Mouse (Mus musculus) cerebellum, postnatal 4 days (tissue): Measurements from ENCODE around the gene Man2a2.

Experiments used
- DNase-seq, 2 experiments: peaks; one replicate each; pipeline ENCODE4 v3.0.0; 2022; ENCODE audit warnings: low spot score in 2 of 2, mixed read lengths in 1 of 2

Gene Man2a2

GRCm38 (mm10) chr7:80369967-80370431, 1.2 kb downstream of the Man2a2 start:
- DNase-seq = no peak

- no peak for DNase-seq
Measured at GRCm38 (mm10) chr7:80369461-80369860, 1.7 kb downstream of the Man2a2 start.

- no peak for DNase-seq
Measured at GRCm38 (mm10) chr7:80368635-80369421, 2.3 kb downstream of the Man2a2 start.

- DNase-seq = no peak
Measured at GRCm38 (mm10) chr7:80368009-80368408, 3.2 kb downstream of the Man2a2 start.

GRCm38 (mm10) chr7:80367232-80367631, 3.9 kb downstream of the Man2a2 start:
- DNase-seq = no peak

- DNase-seq = no peak
Measured at GRCm38 (mm10) chr7:80365759-80366158, 5.4 kb downstream of the Man2a2 start.

- DNase-seq = no peak
Measured at GRCm38 (mm10) chr7:80360435-80360834, 10.7 kb downstream of the Man2a2 start.

- no peak for DNase-seq
Measured at GRCm38 (mm10) chr7:80358039-80358438, 13.1 kb downstream of the Man2a2 start.

- no peak for DNase-seq
Measured at GRCm38 (mm10) chr7:80357156-80357555, 14.0 kb downstream of the Man2a2 start.

- no peak for DNase-seq
Measured at GRCm38 (mm10) chr7:80356351-80356750, 14.8 kb downstream of the Man2a2 start.

- no peak for DNase-seq
Measured at GRCm38 (mm10) chr7:80352920-80353319, 18.3 kb downstream of the Man2a2 start.

GRCm38 (mm10) chr7:80350808-80351207, 20.4 kb downstream of the Man2a2 start:
- DNase-seq = no peak

GRCm38 (mm10) chr7:80347670-80348586, 23.2 kb downstream of the Man2a2 start:
- no peak for DNase-seq

- no peak for DNase-seq
Measured at GRCm38 (mm10) chr7:80346830-80347229, 24.3 kb downstream of the Man2a2 start.

- no peak for DNase-seq
Measured at GRCm38 (mm10) chr7:80346173-80346572, 25.0 kb downstream of the Man2a2 start.

GRCm38 (mm10) chr7:80343270-80344018, 27.7 kb downstream of the Man2a2 start:
- DNase-seq = no peak

- DNase-seq = peak; percentile 91 to 97
Measured at GRCm38 (mm10) chr7:80342858-80343257, 28.3 kb downstream of the Man2a2 start, which contains the start of gene Hddc3. TSS of gene Hddc3 (plus strand) at chr7:80343104.

GRCm38 (mm10) chr7:80341793-80342192, 29.4 kb downstream of the Man2a2 start:
- no peak for DNase-seq

GRCm38 (mm10) chr7:80340793-80341192, 30.4 kb downstream of the Man2a2 start, which contains the start of gene Unc45a:
TSS of gene Unc45a (minus strand) at chr7:80341005.
- peak in 1 of 2 experiments; percentile 54 for DNase-seq

- DNase-seq = peak; percentile 95 to 98
Measured at GRCm38 (mm10) chr7:80339793-80340628, 31.2 kb downstream of the Man2a2 start.

GRCm38 (mm10) chr7:80339371-80339770, 31.8 kb downstream of the Man2a2 start:
- DNase-seq = peak in 1 of 2 experiments; percentile 40
